Mouse (Mus musculus) spleen, postnatal 36 days (tissue): ENCODE measurements around the gene Sp3.
A peak's percentile ranks its signal among the peaks of the same experiment; 100 is the strongest.
"Not testable (repeated sequence)": the region's sequence is repeated elsewhere in the genome, so short reads cannot be mapped to it uniquely, and the experiment has no call there.

Experiments
- DNase-seq, 2 experiments: peaks; one replicate each; pipeline ENCODE4 v3.0.0; 2022; ENCODE audit warnings: low spot score in 2 of 2, mixed read lengths in 1 of 2

Gene Sp3

DNA sequence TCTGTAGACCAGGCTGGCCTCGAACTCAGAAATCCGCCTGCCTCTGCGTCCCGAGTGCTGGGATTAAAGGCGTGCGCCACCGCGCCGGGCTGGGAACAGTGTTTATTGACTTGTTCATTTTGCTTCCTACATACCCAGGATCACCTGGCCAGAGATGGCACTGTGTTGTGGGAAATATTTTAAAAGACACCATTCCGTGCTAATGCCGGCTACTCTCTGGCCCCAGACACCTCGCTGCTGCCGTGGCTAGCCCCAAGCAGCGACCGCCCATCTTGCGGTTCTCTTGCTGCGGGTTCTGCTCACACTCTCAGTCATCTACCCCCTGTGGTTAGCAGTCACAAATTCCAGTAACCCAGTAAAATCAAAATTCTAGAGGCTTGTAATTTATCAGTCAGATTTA is 12.3 kb upstream of the Sp3 start:
- DNase-seq: no peak

DNA sequence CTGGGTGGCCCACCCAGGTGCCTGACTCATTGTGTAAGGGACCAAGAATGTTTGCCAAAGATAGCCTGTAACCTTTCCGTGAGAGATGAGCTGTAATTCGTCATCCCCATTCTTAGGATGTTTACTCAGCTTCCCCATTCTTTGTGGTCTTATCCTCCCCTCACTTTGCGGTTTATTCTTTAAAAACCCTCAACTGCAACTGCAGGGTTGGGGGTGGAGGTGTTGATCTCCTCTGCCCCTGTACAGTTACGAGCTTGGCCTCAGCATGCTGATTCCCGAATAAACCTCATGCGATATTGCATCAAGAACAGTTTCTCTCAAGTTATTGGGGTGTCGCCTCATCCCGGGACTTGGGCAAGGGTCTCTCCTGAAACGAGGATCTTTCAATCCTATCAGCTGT is 8.7 kb upstream of the Sp3 start:
- not testable (repeated sequence) for DNase-seq

DNA sequence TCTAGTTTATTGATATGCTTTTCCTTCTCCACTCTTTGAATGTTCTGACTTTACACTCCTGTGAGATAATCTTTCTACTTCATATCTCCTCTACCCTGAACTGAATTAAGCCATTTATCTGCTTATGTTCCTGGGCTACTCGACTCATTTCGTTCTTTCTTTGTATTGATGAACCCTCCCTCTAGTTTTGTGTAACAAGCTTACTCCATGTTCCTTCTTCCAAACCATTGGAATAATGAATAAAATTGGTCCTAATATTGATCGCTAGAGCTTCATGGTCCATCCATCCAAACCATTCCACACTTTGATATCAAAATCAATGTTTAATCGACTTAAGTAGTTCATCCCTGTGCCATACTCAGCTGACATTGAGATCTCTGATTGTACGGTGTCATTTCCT is 6.4 kb upstream of the Sp3 start, which contains the start of gene Gm11084:
Gene Gm11084, minus strand, starts transcription at position 101 of the 400 bp plus-strand sequence.
- DNase-seq: no peak

DNA sequence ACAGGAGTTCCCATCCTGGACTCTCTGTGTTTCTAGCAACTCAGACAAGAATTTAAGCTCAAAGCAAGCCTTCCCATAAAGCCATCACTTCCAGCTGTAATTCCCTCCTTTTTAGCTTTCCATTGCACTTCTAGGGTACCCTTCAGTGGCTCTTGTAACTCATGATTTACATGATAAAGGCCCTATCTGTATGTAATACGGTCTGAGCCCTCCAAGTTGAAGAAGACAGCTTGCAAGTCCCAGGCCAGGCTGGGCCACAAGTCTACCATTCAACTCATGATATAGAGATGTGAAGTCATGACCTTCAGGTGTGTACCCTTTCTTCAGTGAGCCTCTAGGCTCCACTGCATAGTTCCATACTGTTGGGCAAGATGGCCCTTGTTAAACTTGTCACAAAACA is 5.3 kb upstream of the Sp3 start:
- DNase-seq: no peak

DNA sequence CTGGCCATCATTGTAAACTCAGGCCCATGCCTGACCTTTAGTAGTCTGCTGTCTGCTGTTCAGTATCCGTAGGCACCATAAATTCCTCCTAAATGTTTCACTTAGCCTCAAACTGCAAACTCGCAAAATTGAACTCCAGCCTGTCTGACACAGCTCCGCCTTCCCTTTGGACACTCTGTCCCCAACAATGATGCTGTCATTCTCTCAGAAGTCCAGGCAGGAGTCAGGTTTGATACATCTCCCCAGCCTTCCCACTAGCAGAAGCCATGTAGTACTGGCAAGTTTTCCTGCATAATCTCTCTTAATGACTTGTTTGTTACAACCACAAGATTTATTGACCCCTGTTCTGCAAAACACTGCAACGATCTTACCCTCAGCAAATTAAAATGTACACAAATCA is 4.6 kb upstream of the Sp3 start:
- DNase-seq: no peak

DNA sequence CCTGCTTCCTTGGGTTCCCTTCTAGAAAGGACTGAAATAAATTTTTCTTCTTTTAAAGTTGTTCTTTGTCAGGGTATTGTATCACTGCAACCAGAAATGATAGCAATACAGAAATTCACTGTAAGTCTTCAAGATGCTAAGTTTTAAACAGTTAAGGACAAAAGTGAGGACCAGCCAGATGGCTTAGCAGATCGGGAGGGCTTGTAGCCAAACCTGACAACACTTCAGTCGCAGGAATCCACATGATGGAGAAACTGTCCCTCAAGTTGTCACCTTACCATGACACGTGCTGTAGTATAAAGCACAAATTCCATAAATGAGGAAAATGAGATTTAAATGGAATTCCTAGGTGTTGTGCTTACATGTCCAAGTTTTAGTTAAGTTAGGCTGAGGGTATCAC is 3.0 kb upstream of the Sp3 start:
- no peak for DNase-seq

DNA sequence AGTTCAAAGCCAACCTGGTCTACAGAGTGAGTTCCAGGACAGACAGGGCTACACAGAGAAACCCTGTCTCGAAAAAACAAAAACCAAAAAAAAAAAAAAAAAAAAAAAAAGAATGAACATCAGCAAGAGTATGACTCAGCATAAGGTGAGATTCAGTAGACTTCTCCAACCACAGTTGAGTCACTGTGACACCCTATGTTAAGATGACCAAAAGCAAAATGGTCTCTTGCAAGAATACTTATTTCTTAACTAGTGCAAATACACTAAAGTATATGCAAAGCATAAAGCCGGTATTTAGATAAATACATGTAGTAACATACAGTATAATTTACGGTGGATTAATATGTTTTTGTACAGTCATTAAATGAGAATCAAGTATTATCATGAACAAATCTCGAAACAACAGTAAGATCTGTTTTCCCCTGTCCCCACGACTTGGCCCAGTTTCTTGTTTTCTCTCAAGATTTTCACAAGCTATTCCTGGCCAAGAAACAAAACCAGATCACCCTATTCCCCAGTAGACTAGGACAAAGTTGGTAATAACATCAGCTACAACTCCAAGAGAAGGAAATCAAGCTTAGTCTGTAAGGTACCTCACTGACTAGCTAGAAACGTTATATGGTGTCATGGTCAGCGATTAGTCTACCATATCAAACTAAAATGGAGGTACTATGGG is 2.0 kb upstream of the Sp3 start:
- no peak for DNase-seq

DNA sequence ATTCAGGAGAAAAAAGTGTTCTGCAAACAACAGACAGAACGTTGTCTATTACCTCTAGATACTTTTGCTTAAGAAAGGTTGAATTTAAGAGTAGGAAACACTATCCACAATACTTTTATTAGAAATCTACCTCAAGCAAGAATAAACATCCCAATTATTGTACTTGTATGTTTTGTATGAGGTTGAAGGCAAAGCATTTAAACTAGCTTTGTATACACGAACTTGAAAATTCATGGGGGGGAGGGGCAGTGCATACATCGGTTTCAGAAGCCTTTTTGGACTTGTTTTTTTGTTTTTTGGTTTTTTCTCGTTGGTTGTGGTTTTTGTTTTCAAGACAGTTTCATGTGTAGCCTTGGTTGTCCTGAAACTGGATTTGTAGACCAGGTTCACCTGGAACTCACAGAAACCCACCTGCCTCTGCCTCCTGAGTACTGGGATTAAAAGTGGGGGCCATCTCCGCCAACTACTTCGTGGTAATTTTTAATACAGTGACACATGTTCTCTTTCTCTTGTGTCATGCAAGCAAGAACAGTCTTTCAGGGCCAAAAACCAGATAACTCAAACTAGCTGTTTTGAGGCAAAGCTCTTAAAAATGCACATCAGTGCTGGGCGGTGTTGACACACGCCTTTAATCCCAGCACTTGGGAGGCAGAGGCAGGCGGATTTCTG is 1.3 kb upstream of the Sp3 start:
- no peak for DNase-seq

DNA sequence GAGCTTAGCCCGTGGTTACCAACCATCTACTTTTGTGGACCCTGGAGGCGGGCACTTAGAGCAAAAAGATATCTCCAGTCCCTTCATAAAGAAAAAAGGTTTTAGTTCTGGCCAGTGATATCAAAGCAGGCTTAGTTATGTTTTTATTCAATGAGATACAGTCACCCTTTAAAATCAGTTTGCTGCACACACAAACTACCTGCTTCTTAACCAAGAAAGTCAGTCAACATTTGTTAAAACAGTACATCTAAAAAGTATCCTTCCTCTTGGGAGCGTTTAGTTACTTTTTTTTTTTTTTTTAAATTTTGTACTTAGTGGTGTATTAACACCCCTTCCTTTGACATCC is 802 bp upstream of the Sp3 start:
- no peak for DNase-seq

DNA sequence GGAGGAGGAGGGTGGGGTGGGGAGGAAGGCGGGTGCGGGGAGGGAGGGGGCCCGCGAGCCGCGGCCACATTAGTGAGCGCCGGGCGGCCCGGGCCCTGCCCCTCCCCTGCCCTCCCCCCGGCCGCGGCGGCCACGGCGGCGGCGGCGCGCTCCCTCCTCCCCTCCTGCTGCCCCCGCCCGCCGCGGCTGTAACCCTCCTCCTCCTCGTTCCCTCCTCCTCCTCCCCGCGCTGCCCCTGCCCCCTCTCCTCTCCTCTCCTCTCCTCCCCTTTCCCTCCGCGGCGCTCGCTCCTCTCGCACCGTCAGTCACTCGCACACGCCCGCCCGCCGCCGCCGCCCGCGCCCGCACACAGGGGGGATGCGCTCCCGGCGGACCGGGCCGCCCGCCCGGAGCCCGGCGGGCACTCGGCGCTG is 581 bp downstream of the Sp3 start:
- peak; percentile 88 to 91 for DNase-seq

DNA sequence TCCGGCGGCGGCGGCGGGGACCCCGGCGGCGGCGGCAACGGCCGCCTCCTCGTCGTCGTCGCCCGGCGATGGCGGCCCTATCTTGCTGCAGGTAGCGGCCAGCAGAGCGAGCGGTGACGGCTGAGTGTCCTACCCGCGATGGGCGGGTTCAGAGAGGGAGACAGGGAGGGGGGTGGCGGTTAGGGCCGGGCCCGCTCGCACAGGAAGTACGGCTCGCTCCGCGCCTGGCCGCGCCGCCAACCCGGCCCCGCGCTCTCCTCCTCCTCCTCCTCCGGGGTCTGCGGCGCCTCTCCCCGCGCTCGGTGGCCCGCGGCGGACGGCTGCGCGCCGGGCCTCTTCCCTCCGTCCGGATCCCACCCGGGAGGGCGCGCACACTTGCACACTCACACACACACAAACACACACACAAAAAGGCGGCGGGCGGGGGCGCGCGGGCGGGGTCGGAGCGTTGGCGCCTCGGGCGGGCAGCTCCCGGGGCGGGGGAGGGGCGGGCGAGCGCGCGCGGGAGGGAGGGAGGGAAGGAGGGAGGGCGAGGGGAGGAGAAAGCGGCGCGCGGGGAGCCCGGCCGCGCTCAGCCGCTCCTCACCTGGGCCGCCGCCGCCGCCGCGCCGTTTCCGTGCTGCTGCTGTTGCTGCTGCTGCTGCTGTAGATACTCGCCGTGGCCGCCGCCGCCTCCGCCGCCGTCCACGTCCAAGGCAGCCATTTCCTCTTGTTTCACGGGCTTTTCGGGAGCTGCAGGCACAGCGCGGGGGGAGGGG is 1.2 kb downstream of the Sp3 start:
- peak; percentile 93 to 94 for DNase-seq

DNA sequence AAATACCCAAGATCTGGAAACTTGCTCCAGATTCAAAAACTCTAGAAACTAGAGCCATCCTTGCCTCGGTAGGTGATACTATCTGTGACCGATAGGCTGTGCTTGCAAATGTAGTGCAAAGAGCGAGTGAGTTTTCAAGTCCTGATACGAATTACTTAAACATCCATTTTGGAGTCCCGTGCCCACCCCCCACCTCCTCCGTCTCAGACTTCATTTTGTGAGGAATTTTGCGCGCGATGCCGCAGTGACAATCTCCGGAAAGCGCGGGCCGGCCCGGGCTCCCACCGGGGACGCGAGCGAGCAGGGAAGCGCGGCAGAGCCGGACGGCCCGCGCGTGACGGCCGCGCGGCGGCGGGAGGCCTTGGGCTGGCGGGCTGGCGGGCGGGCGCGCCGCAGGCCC is 1.8 kb downstream of the Sp3 start:
- DNase-seq: peak in 1 of 2 experiments; percentile 64

DNA sequence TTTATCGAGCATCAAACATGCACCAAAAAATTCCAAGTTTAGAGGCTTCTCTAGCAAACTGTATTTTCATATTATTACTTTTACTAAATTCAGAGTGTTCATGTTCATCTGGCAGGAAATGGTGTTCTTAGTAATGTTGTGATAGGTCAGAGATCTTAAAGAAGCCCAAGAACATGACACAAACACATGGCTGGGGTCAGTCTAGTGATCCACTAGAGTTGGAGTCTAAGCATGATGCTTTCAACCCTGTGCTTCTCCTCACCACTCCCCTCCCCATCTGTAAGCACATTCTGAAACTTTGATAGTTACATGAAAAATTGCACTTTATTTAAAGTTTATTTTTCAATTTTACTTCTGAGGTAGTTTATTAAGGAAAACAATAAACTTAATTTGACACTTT is 3.0 kb downstream of the Sp3 start:
- no peak for DNase-seq

DNA sequence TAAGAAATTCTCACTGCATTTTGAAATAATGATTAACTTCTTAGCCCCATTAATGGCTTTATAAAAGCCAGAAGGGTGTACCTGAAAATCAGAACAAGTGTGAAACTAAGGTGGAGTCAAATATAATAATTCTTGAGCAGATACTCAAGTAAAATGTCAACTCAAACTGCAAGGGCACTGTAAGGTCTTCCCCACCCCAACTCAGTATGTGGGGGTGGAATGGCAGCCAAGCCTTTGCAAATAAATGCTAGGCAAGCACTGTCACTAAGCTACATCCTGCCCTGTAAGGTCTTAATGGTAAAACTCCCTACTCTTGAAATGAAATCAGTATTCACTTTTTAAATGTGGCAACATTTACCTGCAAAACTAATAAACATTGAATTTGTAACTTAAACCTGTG is 4.2 kb downstream of the Sp3 start:
- DNase-seq: no peak

DNA sequence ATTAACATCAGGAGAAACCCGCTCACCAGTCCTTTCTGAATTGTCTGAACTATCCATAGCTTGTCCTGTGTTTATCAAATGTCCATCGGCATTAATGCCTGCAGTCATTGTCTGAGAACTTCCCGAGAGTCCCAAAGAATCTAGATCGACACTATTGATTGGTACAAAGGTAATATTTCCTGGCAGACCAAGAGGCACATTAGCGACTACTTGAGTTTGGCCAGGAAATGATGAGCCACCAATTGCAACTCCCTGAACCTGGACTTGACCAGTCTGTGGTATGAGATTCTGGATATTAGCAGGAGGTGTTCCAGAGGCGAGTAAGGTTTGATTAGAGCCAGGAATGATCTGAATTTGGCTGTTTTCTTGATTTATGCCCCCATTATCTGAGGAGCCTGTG is 9.4 kb downstream of the Sp3 start:
- no peak for DNase-seq

DNA sequence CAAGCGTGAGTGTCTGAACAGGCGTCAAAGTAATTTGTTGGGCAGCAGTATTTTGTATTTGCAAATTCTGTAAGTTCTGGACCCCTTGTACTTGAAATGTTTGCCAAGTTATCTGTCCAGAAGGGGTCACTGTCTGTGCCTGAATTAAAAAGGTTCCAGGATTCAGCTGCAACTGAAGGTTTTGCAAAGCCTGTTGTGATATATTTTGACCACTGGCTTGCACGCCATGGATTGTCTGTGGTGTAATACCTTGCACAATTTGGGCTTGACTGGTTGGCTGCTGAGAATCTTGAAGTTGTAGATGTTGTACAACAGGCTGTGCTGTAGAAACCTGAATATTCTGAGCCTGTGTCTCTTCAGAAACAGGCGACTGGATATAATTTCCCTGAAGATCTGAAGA is 9.9 kb downstream of the Sp3 start:
- DNase-seq: no peak

DNA sequence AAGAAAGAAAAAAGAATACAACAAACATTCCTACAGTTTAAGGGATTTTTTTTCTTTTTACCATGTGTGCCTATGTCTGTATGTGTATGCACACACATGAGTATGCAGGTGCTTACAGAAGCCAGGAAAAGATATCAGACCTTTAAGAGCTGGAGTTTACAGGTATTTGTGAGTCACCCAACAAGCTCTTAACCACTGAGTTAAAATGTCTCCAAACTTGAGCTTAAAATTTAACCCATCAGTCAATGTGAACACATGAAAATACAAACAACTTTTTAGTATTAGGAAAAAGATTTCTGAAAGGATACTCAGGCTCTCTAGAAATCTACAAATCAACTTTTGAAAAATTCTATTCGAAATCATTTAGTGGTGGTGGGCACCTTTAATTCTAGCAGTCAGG is 11.7 kb downstream of the Sp3 start:
- no peak for DNase-seq

DNA sequence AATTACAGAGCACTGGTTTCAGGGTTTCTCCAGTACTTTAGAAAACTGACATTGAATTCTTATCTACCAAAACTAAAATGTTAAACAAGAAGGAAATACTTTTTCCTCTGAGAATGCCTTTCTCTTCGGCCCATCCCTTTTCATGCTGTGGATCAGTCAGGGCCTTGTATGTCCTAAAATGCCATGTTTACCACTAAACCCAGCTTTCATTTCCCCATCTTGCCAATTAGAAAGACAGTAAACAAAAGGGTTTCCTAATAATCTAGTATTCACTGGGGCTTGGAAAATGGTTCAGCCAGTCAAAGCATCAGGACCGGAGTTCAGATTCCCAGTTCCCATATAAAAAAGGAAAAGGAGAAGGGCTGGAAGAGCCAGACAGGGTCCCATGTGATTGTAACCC is 14.8 kb downstream of the Sp3 start:
- no peak for DNase-seq

DNA sequence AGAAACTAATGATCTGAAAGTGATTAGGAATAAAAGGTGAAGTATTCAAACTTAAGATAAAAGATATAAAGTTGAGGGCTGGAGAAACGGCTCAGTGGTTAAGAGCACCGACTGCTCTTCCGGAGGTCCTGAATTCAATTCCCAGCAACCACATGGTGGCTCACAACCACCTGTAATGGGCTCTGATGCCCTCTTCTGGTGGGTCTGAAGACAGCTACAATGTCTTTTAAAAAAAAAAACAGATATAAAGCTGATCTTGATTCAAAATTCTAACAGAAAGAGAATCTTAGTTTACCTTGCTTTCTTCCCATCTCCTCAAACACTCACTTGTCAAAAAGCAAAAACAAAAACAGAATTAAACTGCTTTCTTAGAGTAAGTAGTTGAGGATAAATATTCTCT is 23.8 kb downstream of the Sp3 start:
- DNase-seq: no peak

DNA sequence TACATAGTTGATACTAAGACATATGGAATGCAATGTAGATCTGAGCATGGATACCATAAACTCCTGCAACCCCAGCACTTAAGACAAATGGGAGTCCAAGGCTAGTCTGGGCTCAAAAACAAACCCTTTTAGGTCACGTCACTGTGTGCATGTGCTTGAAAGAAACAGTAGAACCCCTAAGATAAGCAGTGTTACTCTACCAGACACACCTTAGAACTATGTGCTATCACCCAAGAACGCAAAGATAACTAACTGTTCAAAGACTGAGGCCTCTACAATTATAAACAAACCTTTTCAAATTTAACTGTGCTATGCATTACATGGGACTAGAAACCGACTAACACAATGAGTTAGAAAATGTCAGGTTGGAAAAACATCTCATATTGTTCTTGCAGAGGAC is 27.3 kb downstream of the Sp3 start:
- no peak for DNase-seq

DNA sequence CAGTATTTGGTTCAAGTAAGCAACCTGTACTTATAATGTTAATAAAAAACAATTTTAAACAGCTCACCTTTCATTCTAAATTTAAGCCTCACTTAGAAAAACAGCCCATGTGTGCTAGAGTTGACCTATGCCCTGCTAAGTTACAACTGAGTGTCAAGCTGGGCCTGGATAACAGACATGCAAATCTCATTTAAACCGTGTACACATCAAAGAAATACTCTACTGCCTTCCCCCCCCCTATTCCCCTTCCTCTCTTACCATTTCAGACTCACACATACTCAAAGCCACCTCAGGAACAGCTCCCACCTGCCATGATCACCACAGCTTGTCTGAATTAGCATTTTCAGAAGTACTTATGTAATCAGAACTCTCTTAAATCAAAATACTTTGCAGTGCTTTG is 44.3 kb downstream of the Sp3 start:
- DNase-seq: no peak

DNA sequence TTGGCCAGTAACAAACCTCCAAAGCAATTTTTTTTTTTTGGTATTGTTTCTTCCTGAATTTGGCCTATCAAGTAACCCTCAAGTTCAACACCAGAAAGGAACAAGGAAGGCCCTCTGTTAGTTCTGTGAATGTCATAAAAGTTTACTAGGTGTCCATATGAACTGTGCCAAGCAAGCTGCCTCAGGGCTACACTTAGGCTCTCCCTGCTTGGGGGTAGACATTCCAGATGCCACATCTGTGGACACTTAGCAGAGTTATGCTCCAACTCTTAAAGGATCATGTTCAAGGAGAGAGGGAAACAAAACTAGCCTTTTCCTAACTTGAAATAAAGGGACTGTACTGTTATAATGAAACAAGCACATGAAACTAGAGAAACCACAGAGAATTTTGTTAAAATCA is 48.1 kb downstream of the Sp3 start:
- DNase-seq: no peak

DNA sequence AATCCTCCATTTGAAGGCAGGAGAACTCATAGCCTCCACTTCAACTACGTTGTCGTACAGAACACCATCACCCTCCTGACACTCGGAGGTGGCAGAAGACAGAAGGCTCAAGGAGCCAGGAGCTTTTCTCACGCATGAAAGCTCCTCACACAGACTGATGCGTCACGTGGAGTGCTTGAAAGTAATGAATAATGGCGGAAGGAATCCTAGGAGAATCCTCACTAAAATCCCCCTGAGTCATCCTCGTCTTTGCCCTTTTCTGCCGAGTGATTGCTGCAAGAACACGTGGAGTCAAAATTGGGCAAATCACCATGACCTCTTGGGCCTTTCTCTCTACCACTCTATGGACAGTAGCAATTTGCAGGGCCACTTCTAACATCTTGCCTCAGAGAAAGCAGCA is 55.3 kb downstream of the Sp3 start:
- no peak for DNase-seq
